Mouse (Mus musculus): ENCODE measurements at regions not wholly inside any gene's neighbourhood (a gene's known extent, or its start where the extent isn't known, plus 50 kb on each side); places are given as distances from the start of the nearest gene placed in this dataset.

GRCm38 (mm10) chr7:115382876-115383275, 639.4 kb downstream of the Insc start:
- ATAC-seq: no peak

- ATAC-seq: no peak
Observed at GRCm38 (mm10) chr7:115388874-115389273, 645.4 kb downstream of the Insc start.

GRCm38 (mm10) chr7:115392520-115392919, 646.1 kb downstream of the Sox6 start:
- no peak for ATAC-seq

- no peak for ATAC-seq
Observed at GRCm38 (mm10) chr7:115398202-115398601, 640.4 kb downstream of the Sox6 start.

GRCm38 (mm10) chr7:115399461-115399860, 639.1 kb downstream of the Sox6 start:
- ATAC-seq: no peak

GRCm38 (mm10) chr7:115407889-115408288, 630.7 kb downstream of the Sox6 start:
- no peak for ATAC-seq

- no peak for ATAC-seq
Observed at GRCm38 (mm10) chr7:115408915-115409314, 629.7 kb downstream of the Sox6 start.

GRCm38 (mm10) chr7:115410501-115411230, 627.9 kb downstream of the Sox6 start:
- ATAC-seq: no peak

- ATAC-seq: no peak
Observed at GRCm38 (mm10) chr7:115411456-115411855, 627.1 kb downstream of the Sox6 start.

GRCm38 (mm10) chr7:115415147-115415561, 623.4 kb downstream of the Sox6 start:
- ATAC-seq: no peak

All from inflammation-experienced regulatory T-cells, adult 6 months (primary cell).